Mouse (Mus musculus) embryo, embryonic 10 days (tissue): ENCODE data around the gene Gzmm.
A peak's percentile ranks its signal among the peaks of the same experiment; 100 is the strongest.

ENCODE experiments used
- DNase-seq: peaks from one replicate; pipeline ENCODE4 v3.0.0-alpha.2; 2015; ENCODE audit warnings: low spot score

Gzmm gene

DNA sequence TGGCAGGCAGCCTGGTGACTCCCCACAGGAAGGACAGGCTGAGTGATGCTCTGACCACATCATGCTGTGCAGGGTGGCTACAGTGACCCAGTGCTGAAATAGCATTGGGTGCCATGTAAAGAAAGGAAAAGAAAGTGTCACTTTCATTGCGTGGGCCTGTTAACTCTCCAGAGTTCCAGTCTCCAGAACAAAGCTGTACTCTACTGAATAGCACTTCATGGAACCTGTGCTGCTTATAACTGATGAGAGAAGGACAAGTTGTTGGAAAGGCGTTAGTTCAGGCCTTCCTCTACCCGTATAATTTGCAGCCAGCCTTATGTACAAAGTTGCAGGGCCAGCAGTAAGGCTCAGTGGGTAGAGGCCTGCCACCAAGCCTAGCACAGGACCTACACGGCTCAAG, at the start of gene Gzmm:
Gzmm (plus strand) TSS at position 301 of the 400 bp plus-strand sequence.
- no peak for DNase-seq

DNA sequence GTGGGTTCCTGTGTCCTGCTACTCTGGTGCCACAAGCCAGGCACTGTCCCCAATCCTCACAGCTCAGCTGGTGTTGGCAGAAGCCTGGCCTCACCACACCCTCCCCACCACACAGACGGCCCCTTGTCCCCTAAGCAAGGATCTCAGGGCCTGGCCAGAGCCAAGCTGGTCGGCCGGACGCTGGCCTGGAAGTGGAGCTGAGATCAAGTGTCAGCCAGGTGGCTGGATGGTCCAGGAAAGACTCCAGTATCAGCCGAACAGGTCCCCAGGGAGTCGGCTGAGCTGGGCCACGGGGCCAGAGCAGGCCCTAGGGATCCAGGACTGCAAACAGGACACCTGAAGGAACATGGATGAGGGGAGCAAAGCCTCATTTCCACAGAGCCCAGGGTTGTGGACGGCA, 43.1 kb upstream of the Gzmm start, which contains the start of gene Odf3l2:
Odf3l2 (minus strand) TSS at position 28 of the 400 bp plus-strand sequence.
- no peak for DNase-seq

DNA sequence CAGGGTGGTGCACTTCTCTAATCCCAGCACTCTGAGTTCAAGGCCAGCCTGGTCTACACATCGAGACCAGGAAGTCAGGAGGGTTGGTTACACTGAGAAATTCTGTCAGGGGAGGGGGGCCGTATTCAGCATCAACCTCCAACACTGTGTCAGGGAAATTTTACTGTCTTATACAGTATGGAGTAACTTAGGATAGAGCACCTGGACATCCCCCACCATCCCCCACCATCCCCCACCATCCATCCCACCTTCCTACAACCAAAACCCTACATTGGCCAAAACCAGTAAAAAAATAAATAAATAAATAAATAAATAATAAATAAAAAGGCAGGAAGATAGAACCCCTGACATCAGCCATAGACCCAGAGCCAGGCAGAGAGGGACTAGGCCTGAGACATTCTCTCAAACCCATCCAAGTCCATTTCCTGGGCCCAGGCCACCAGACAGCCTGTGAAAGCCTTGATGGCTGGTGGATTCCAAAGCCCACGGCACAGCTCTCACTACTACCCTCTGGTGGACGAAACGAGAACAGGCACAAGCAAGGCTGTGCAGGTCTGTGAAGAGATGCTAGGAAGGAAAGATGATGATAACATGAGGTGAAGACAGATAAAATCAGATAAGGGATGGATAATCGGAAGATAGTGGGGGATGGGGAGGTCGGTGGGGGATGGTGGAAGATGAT, 39.6 kb upstream of the Gzmm start:
- DNase-seq = peak; percentile 90

- no peak for DNase-seq
These were observed 36.0 kb upstream of the Gzmm start for GRCm38 (mm10) chr10:79652789-79653188.

DNA sequence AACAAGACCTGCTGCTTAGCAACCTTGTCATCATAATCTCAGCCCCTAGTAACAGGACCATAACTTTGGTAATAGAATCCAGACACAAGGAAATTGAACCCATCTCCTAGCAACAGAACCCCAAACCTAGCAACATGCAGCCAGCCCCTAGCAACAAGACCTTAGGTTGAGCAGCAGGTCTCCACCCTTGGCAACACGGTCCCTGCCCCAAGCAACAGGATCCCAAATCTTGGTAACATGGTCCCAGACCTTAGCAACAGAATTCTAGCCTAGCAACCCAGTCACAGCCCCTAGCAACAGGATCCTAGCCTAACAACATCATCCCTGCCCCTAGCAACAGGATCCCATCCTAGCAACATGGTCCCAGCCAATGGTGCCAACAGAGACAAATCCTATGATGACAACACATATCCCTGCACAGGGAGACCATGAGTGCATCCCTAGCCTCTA, 33.8 kb upstream of the Gzmm start:
- DNase-seq = peak; percentile 51

DNA sequence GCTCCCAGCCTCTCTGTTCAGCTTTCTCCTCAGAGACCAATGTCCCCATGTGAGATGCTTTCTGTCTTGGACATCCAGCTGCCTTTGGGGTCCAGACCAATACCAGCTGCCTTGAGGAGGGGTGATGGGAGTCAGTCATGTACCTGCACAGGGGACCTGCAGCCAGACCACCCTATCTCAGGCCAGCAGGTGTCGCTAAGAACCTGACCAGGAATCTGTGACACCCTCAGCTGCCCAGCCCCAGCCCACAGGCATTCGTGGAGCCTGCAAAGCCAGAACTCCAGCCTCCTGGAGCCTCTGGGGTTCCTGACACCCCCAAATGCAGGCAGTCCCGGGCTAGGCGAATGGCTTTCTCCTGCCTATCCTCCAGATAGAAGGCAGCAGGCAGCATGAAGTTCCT, 30.0 kb upstream of the Gzmm start:
- DNase-seq = peak; percentile 54

- peak; percentile 32 for DNase-seq
These were observed 28.5 kb upstream of the Gzmm start for GRCm38 (mm10) chr10:79660298-79660697.

DNA sequence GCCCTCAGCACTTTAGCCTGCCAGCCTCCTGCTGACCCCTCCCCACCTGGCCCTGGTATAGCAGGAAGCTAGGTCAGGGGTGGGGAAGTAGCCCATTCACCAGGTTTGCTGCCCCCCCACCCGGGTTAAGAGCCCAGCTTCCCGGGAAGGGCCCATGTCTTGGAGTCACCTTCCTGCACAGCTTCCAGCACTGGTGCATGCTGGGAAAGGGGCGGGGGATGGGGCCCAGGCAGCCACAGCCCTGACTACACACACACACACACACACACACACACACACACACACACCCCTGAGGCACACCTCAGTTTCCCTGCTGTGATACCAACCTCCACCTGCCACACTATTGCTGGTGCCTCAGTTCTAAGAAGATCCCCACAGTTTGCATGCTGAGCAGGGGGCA, 27.0 kb upstream of the Gzmm start:
- no peak for DNase-seq

DNA sequence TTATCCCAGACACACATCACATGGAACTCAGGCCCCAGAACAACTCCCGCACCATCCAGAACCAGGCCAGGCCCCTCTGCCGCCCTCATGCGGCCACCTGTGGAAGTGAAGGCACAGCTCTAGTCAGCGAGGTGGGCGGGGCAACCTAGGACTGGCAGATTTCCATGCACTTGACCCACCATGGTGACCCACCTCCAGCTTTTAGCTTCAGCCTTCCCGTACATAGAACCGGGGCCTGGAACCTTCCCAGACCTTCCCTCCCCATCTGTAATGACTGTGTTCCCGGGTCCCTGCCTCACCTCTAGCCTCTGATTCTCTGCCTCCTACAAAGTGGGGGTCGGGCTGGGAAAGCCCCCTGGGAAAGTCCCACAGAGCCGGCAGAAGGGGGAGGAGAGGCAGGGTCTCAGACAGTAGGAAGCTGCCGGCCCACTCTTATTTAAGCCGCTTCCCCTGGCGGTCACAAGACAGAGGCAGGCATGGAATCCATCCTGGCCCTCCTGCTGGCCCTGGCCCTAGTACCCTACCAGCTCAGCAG, 24.6 kb upstream of the Gzmm start, which contains the start of gene Madcam1:
Madcam1 (plus strand) TSS at position 429 of the 535 bp plus-strand sequence.
- DNase-seq = peak; percentile 85

DNA sequence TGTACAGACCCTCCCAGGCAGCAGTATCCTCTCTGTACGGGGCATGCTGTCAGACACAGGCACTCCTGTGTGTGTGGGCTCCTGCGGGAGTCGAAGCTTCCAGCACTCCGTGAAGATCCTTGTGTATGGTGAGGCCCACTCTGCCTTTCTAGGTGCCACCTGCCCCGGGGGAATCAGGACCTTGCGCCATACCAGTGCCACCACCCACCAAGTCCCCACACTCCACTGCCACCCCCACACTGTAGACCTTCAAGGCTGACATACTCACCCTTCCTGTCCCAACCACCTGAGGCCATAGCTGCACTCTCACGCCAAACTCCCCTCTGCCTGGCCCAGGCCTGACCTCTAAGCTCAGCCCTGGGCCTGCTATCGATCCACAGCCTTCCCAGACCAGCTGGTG, 23.8 kb upstream of the Gzmm start:
- DNase-seq = no peak

GRCm38 (mm10) chr10:79666493-79666892, 22.3 kb upstream of the Gzmm start:
- DNase-seq = no peak

DNA sequence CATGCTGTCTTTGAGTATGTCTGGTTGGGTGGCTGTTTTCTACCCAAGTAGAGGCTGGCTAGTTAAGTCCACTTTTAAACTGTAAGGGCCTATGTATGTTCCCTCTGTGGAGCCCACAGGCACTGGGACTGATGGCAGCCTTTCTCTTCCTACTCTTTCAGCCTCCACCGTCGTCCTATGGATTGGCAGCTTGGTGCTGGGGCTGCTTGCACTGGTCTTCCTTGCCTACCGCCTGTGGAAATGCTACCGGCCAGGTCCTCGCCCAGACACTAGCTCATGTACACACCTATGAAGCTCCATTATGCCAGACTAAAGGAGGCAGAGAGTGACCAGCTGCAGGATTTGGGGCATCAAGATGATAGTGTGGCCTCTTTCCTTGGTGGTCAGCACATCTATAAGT, 20.7 kb upstream of the Gzmm start:
- no peak for DNase-seq

DNA sequence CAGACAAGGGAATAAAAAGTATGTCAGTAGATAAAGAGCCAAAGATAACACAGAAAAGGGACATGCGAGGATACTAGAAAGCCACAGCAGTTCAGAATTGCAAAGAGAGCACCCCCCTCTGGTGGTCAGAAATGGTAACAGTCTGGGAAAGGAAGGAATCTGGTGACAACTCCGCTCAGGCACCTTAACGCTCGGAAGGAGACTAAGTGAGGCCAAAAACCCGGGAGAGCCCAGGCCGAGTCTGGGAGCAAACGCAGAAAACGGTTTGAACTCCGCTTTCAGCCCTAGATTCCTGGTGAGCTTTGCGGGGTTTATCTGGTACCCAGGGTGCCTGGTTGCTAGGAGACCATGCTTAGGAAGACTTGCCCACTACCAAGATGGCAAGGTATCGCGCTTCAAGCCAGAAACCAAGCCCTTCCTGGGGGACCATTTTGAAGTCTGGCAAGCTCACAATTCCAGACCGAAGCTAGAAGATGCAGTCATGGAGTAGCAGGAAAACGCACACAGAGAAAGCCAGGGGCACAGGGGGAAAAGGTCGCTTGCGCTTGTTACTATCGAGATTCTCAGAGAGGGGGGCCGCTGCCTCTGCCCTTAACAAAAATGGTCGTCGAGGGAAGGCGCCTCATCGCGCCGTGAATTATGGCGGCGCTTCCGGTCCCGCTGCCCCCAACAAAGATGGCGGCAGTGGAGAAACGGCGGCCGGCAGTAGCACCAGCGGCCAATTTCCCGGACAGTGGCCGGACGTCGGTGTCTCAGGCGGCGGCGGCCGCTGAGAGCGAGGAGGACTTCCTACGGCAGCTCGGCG, 19.8 kb upstream of the Gzmm start, which contains the start of gene Tpgs1:
Tpgs1 (plus strand) TSS at position 599 of the 805 bp plus-strand sequence.
- peak; percentile 92 for DNase-seq

- peak; percentile 85 for DNase-seq
These were observed 19.2 kb upstream of the Gzmm start for GRCm38 (mm10) chr10:79669576-79670057.

GRCm38 (mm10) chr10:79670071-79670888, 18.5 kb upstream of the Gzmm start:
- no peak for DNase-seq

GRCm38 (mm10) chr10:79671396-79672087, 17.3 kb upstream of the Gzmm start:
- peak; percentile 76 for DNase-seq

- peak; percentile 53 for DNase-seq
These were observed 16.7 kb upstream of the Gzmm start for GRCm38 (mm10) chr10:79672088-79672455.

- no peak for DNase-seq
These were observed 15.8 kb upstream of the Gzmm start for GRCm38 (mm10) chr10:79673054-79673453.

- peak; percentile 32 for DNase-seq
These were observed 13.3 kb upstream of the Gzmm start for GRCm38 (mm10) chr10:79675346-79676035.
